Mouse (Mus musculus): ENCODE measurements around the gene Kcp. TPM values are rescaled to one million over a fixed set of nuclear protein-coding genes. Genes with fewer than 3 reads are reported as not detected.

Kcp gene
- total and polyA plus RNA-seq, 2 experiments from 2014 or later = 6.7 to 31.2 TPM

GRCm38 (mm10) chr6:29425118-29425517, 82.6 kb downstream of the Kcp start:
- DNase-seq (peak; percentile 59), ATAC-seq (peak; percentile 78)
- Histone ChIP-seq H3K36me3 (ENCODE audit: insufficient read depth) (peaks cover 6% of the 10 kb centered on the region; the same call in 1 of the 2 replicates), H3K9me3 (ENCODE audit: low read length) (no peaks in the 10 kb centered on the region), H3K9ac (no peak overlapping the region), H3K4me3 (ENCODE audit: low read depth, low read length) (no peak overlapping the region), H3K4me1 (ENCODE audit: insufficient read depth) (no peaks in the 10 kb centered on the region), H3K27me3 (ENCODE audit: insufficient read depth, low read length) (no peaks in the 10 kb centered on the region), H3K27ac (ENCODE audit: low read depth, low read length) (no peak overlapping the region), H3K4me2 (ENCODE audit: low read depth) (no peak overlapping the region)
- 68% methylated on average over 8 of the region's 8 CpGs for WGBS
- TF ChIP-seq CTCF (IDR thresholded peaks at IDR 0.05; ENCODE audit: low read depth) = no peak

Other genes starting within 250 kb of the Kcp start
- gene Hilpda, start 235.5 kb downstream of the Kcp start, total RNA-seq (2014; rRNA removed) = 16.8 and 26.4 TPM in 2 replicates
- gene Hilpda, start 235.5 kb downstream of the Kcp start, polyA plus RNA-seq (2015; fragmentation: Nextera tagmentation; extraction: Ambion mirVana) = 37.4 and 41.2 TPM in 2 replicates
- 0.62 TPM in 1 of 2 replicates, not detected in the other for gene Fam71f2, start 228.4 kb downstream of the Kcp start, total RNA-seq (2014; rRNA removed)
- gene Fam71f2, start 228.4 kb downstream of the Kcp start, polyA plus RNA-seq (2015; fragmentation: Nextera tagmentation; extraction: Ambion mirVana) = 0.64 and 0.79 TPM in 2 replicates
- not detected in 2 replicates for gene Fam71f1, start 188.8 kb downstream of the Kcp start, total RNA-seq (2014; rRNA removed)
- gene Fam71f1, start 188.8 kb downstream of the Kcp start, polyA plus RNA-seq (2015; fragmentation: Nextera tagmentation; extraction: Ambion mirVana) = not detected in 2 replicates
- gene Calu, start 159.9 kb downstream of the Kcp start, total RNA-seq (2014; rRNA removed) = 132 and 159 TPM in 2 replicates
- 122 and 134 TPM in 2 replicates for gene Calu, start 159.9 kb downstream of the Kcp start, polyA plus RNA-seq (2015; fragmentation: Nextera tagmentation; extraction: Ambion mirVana)
- gene Opn1sw, start 119.5 kb downstream of the Kcp start, total RNA-seq (2014; rRNA removed) = 7.0 TPM in 1 of 2 replicates, not detected in the other
- gene Opn1sw, start 119.5 kb downstream of the Kcp start, polyA plus RNA-seq (2015; fragmentation: Nextera tagmentation; extraction: Ambion mirVana) = 0.45 and 0.74 TPM in 2 replicates
- gene Ccdc136, start 111.6 kb downstream of the Kcp start, total RNA-seq (2014; rRNA removed) = 46.6 and 56.9 TPM in 2 replicates
- gene Ccdc136, start 111.6 kb downstream of the Kcp start, polyA plus RNA-seq (2015; fragmentation: Nextera tagmentation; extraction: Ambion mirVana) = 34.4 and 43.0 TPM in 2 replicates
- 4.3 and 7.9 TPM in 2 replicates for gene Flnc, start 74.7 kb downstream of the Kcp start, total RNA-seq (2014; rRNA removed)
- 0.70 and 0.90 TPM in 2 replicates for gene Flnc, start 74.7 kb downstream of the Kcp start, polyA plus RNA-seq (2015; fragmentation: Nextera tagmentation; extraction: Ambion mirVana)
- gene Atp6v1f, start 40.2 kb downstream of the Kcp start, total RNA-seq (2014; rRNA removed) = 279 and 344 TPM in 2 replicates
- 362 and 434 TPM in 2 replicates for gene Atp6v1f, start 40.2 kb downstream of the Kcp start, polyA plus RNA-seq (2015; fragmentation: Nextera tagmentation; extraction: Ambion mirVana)
- gene Atp6v1fnb, start 36.5 kb downstream of the Kcp start, total RNA-seq (2014; rRNA removed) = 0.31 and 1.7 TPM in 2 replicates
- 0.42 TPM in 1 of 2 replicates, not detected in the other for gene Atp6v1fnb, start 36.5 kb downstream of the Kcp start, polyA plus RNA-seq (2015; fragmentation: Nextera tagmentation; extraction: Ambion mirVana)
- 3.2 and 3.9 TPM in 2 replicates for gene Irf5, start 18.7 kb upstream of the Kcp start, total RNA-seq (2014; rRNA removed)
- gene Irf5, start 18.7 kb upstream of the Kcp start, polyA plus RNA-seq (2015; fragmentation: Nextera tagmentation; extraction: Ambion mirVana) = 1.5 and 1.9 TPM in 2 replicates
- gene Tnpo3, start 101.9 kb upstream of the Kcp start, total RNA-seq (2014; rRNA removed) = 103 and 105 TPM in 2 replicates
- gene Tnpo3, start 101.9 kb upstream of the Kcp start, polyA plus RNA-seq (2015; fragmentation: Nextera tagmentation; extraction: Ambion mirVana) = 56.0 and 69.4 TPM in 2 replicates
- 7.6 and 12.5 TPM in 2 replicates for gene Tspan33, start 186.3 kb upstream of the Kcp start, total RNA-seq (2014; rRNA removed)
- 6.8 and 9.4 TPM in 2 replicates for gene Tspan33, start 186.3 kb upstream of the Kcp start, polyA plus RNA-seq (2015; fragmentation: Nextera tagmentation; extraction: Ambion mirVana)
- 28.0 and 38.2 TPM in 2 replicates for gene Smo, start 227.6 kb upstream of the Kcp start, total RNA-seq (2014; rRNA removed)
- 4.4 and 8.3 TPM in 2 replicates for gene Smo, start 227.6 kb upstream of the Kcp start, polyA plus RNA-seq (2015; fragmentation: Nextera tagmentation; extraction: Ambion mirVana)

Data from forebrain, postnatal 0 days (tissue).